Mouse (Mus musculus): ENCODE measurements around the gene Dennd1a. TPM values are rescaled to one million over a fixed set of nuclear protein-coding genes. Genes with fewer than 3 reads are reported as not detected.

Gene Dennd1a
- total RNA-seq, 2 experiments from 2014 or later, result 80.3 to 86.5 TPM

DNA sequence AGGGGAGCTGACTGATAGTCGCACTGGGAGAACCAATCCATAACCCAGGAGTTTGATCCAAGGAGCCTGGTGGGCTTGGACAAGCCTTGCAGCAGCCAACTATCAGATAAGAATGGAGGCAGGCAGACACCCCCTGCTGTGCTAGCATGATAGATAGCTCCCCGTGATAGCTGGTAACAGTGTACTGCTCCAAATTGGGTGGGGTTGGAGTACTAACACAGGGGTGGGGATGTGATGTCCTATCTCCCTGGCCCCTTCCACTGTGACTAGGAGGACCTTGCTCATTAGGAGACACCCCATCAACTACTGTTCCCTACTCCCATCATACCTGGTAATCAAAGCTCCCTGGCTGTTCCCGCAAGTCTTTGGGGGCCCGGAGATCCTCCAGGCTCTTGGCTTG lies 485.5 kb downstream of the Dennd1a start:
- TF ChIP-seq CTCF (conservative IDR thresholded peaks at IDR 0.05), result no peak
- H3K27ac ChIP-seq, result no peak overlapping the region
- no peak for DNase-seq (ENCODE audit: low spot score in 2 of 2)
- no peak overlapping the region for H3K4me3 ChIP-seq

DNA sequence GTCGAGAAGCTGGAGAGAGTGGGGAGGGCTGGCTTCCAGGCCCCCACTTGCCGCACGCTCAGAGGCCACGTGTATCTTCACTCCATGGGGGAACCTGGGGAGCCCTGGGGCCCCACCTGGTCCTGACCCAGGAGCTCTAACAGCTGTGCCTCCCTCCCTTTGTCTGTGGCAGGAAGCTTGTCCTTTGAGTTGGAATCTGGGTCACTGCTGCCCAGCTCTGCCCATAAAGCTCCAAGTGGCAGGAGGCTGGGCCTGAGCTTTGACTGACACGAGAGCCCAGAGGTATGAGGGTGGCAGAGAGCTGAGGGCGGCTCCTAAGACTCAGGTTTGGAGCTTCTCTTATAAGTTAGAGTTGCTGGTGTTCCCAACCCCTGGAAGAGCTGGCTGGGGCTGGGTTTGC lies 488.1 kb downstream of the Dennd1a start:
- Histone ChIP-seq H3K4me3 (no peak overlapping the region), H3K27ac (peak overlapping the region; percentile 28; the same call in 1 of the 2 replicates)
- DNase-seq (ENCODE audit: low spot score in 2 of 2), result no peak
- TF ChIP-seq CTCF (conservative IDR thresholded peaks at IDR 0.05), result no peak

DNA sequence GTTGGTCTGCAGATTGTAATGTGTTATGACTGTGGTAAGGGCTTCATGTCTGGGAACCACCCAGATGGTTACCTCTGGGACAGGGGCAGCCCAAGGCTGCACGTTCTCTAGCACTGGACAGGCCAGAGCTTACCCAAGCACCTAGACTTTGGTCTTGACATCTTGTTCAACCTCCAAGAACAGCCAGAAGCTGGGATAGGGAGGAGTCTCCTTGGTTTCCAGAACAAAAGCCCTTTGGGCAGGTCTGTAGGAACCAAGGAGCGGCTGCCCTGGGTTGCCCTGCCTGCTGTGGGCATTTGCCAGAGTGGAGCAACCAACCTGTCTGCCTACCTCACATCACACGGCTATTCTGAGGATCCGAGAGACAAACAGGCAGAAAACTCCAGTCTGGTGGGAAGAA lies 490.1 kb downstream of the Dennd1a start:
- H3K27ac ChIP-seq, result no peak overlapping the region
- DNase-seq (ENCODE audit: low spot score in 2 of 2), result no peak
- H3K4me3 ChIP-seq, result no peak overlapping the region
- no peak for TF ChIP-seq CTCF (conservative IDR thresholded peaks at IDR 0.05)

DNA sequence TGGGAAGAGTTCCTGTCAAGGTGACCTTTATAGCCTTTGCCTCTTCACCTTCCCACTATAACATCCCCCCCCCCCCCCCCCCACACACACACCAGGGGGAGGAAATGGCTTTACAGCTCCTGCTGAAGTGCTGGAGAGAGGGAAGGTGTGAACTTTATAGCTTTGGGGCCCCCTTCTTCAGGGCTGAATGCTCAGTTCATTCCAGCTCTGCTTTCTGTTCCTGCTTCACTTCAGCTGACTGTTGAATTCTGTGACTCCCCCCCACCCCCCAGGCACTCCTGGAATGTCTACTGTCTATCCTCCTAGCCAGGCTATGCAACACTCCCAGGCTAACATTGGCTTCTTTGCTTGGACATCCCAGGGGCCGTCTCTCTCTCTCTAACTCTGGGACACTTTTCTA lies 491.2 kb downstream of the Dennd1a start:
- no peak overlapping the region for H3K4me3 ChIP-seq
- no peak for TF ChIP-seq CTCF (conservative IDR thresholded peaks at IDR 0.05)
- no peak overlapping the region for H3K27ac ChIP-seq
- DNase-seq (ENCODE audit: low spot score in 2 of 2), result no peak

DNA sequence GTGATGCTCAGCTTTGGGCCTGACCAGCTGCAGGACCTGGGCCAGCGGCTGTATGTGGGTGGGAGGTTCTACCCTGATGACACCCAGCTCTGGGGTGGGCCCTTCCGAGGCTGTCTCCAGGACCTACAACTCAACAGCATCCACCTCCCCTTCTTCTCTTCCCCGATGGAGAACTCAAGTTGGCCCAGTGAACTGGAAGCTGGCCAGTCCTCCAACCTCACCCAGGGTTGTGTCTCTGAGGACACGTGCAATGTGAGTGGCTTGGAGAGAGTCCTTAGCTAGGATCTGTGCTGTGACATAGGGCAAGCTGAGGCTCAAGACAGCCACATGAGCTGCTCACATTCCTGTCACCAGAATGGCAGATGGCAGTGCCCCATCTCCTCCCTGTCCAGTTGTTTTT lies 495.9 kb downstream of the Dennd1a start:
- H3K4me3 ChIP-seq, result no peak overlapping the region
- DNase-seq (ENCODE audit: low spot score in 2 of 2), result no peak
- H3K27ac ChIP-seq, result no peak overlapping the region
- TF ChIP-seq CTCF (conservative IDR thresholded peaks at IDR 0.05), result no peak

DNA sequence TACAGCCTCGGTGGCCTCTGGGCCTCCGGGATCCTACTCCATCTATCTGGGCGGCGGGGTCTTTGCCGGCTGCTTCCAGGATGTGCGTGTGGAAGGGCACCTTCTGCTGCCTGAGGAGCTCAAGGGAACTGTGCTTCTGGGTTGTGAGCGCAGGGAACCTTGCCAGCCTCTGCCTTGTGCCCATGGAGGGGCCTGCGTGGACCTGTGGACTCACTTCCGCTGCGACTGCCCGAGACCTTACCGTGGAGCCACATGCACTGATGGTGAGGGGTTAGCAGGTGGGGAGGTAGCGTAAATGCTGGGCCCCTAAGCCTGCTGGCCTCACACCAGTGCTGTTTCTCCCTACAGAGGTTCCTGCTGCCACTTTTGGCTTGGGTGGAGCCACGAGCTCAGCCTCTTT lies 496.5 kb downstream of the Dennd1a start:
- TF ChIP-seq CTCF (conservative IDR thresholded peaks at IDR 0.05), result no peak
- DNase-seq (ENCODE audit: low spot score in 2 of 2), result no peak

DNA sequence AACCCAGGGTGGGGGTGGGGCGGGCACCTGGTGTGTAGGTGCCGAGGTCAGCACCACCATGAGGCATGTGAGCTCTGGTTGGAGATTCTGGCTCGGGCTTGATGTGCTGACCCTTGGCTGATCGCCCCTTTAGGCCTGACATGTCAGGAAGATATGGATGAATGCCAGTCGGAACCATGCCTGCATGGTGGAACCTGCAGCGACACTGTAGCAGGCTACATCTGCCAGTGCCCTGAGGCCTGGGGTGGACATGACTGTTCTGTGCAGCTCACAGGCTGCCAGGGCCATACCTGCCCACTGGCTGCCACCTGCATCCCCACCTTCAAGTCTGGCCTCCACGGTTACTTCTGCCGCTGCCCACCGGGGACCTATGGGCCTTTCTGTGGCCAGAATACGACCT lies 497.2 kb downstream of the Dennd1a start:
- no peak for DNase-seq (ENCODE audit: low spot score in 2 of 2)

More for the DNA sequence above, 496.5 kb downstream of the Dennd1a start:
- no peak overlapping the region for H3K27ac ChIP-seq
- H3K4me3 ChIP-seq, result no peak overlapping the region

DNA sequence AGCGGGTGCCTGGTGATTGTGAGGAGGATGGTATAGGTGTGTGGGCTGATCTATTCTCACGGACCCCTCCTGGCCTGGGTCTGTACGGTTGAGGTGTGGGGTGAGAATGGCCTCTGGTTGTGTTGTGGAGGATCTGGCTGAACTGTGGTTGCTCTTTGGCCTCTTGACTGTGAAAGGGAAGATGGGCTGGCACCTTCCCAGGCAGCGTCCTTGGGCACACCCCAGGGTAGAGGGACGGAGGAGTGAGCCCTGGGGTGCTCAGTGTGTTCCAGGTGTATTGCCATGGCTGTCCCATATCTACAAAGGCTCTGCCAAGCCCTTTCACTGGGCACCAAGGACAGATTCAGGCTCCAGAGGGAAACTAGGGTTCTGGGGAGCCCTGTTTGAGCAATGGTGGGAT lies 498.2 kb downstream of the Dennd1a start:
- Histone ChIP-seq H3K27ac (no peak overlapping the region), H3K4me3 (no peak overlapping the region)
- DNase-seq (ENCODE audit: low spot score in 2 of 2), result no peak
- no peak for TF ChIP-seq CTCF (conservative IDR thresholded peaks at IDR 0.05)

More for the DNA sequence above, 497.2 kb downstream of the Dennd1a start:
- Histone ChIP-seq H3K27ac (no peak overlapping the region), H3K4me3 (no peak overlapping the region)
- TF ChIP-seq CTCF (conservative IDR thresholded peaks at IDR 0.05), result no peak

DNA sequence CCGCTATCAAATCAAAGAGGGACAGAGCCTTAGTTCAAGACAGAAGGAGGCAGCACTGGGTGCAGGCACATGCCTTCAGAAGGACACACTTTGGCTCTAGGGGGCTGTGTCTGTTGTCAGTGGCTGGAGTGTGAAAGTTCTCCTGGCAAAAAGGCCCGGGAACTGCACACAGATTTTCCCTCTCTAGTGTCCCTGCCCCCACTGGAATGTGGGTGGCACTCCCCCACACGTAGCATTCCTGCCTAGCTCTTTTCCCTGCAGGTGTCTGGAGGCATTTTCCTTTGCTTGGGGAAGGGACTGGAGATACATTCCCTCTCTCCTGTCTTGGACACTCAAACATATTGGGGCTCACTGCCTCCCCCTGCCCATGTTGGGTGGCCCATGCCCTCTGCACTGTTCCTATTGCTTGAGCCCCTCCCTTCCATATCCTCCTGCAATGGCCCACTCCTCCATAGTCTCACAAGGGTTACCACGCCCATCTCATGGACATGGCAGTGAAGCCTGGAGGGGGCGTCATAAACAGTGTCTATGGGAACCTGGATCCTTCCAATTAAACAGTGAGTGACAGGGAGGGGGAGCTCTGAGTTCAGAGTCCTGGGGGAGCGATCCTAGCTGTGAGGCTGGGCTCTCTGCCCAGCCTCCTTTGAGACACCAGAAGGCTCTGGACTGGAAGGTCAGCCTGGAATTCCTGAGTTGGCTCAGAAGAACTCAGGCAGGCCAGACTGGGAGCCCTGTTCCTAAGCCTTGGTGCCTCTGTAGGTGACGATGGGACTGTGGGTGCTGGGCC lies 498.8 kb downstream of the Dennd1a start:
- H3K27ac ChIP-seq, result no peak overlapping the region
- TF ChIP-seq CTCF (conservative IDR thresholded peaks at IDR 0.05), result no peak
- no peak overlapping the region for H3K4me3 ChIP-seq
- DNase-seq (ENCODE audit: low spot score in 2 of 2), result no peak

DNA sequence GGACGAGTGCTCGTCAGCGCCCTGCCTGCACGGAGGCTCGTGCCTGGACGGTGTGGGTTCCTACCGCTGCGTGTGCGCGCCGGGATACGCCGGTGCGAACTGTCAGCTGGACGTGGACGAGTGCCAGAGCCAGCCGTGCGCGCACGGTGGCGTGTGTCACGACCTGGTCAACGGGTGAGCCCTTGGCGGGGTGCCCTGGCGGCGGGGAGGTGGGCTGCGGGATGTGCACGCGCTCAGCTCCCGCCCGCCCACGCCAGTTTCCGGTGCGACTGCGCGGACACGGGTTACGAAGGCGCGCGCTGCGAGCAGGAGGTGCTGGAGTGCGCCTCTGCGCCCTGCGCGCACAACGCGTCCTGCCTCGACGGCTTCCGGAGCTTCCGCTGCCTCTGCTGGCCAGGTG lies 500.7 kb downstream of the Dennd1a start:
- Histone ChIP-seq H3K4me3 (peak overlapping the region; percentile 46), H3K27ac (peak overlapping the region; percentile 14; the same call in 1 of the 2 replicates)
- DNase-seq (ENCODE audit: low spot score in 2 of 2), result peak in 1 of 2 experiments; percentile 37
- no peak for TF ChIP-seq CTCF (conservative IDR thresholded peaks at IDR 0.05)

DNA sequence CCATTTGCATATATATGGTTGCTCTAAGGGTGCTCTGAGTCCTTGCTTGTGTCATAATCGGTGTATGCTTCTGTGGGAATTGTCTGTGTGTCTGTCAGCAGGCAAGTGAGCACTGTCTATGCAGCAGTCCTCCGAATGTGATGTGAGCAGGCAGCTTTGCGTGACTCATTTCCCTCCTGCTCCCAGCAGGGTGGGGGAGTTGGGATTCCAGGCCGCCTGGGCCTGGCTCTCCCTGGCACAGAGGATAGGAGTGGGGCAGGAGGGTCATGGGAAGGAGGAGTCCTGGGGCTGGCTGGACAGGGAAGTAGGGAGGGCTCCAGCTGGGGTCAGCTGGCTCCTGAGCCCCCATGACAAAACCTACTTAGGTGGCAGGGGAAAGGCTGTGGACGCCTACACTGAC lies 502.7 kb downstream of the Dennd1a start:
- DNase-seq (ENCODE audit: low spot score in 2 of 2), result peak in 1 of 2 experiments; percentile 48
- no peak overlapping the region for H3K4me3 ChIP-seq
- TF ChIP-seq CTCF (conservative IDR thresholded peaks at IDR 0.05), result no peak

DNA sequence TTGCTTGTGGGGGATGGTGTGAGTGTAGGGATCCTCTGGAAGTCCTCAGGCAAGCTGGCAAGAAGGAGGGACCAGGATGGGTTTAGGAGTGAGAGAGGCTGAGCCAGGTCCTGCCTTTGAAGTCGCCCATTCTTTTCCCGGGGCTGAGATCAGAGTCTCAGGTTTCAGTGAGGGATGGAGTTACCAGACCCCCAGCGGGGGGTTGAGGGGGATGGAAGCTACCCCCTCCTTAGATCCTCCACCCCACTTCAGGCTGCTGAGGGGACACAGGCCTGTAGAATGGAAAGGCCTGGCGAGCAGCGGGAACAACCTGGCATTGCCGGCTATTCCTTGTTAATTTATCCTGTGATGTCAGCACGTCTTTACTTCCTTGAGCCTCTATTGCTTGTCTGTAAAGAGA lies 505.2 kb downstream of the Dennd1a start:
- Histone ChIP-seq H3K4me3 (no peak overlapping the region), H3K27ac (no peak overlapping the region)
- TF ChIP-seq CTCF (conservative IDR thresholded peaks at IDR 0.05), result no peak
- DNase-seq (ENCODE audit: low spot score in 2 of 2), result no peak

More for the DNA sequence above, 502.7 kb downstream of the Dennd1a start:
- no peak overlapping the region for H3K27ac ChIP-seq

DNA sequence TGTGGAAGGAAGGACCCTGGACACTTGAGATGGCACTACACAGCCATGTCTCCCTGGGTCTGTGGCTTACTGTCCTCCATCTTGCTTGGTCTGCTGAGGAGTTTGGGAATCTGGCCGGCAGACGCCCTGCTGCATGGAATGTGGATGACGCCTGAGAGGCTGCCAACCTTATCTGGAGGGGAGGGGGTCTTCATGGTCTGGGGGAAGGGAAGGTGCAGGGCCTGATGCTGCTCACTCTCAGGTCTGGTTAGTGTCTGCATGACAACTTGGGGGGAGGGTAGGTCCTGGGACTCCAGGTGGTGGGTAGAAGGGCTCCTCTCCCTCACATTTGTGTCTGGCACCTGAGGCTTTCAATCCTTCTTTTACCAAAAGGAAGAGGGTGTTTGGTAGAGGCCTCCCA lies 505.8 kb downstream of the Dennd1a start:
- no peak for DNase-seq (ENCODE audit: low spot score in 2 of 2)
- no peak overlapping the region for H3K4me3 ChIP-seq
- no peak for TF ChIP-seq CTCF (conservative IDR thresholded peaks at IDR 0.05)
- no peak overlapping the region for H3K27ac ChIP-seq

DNA sequence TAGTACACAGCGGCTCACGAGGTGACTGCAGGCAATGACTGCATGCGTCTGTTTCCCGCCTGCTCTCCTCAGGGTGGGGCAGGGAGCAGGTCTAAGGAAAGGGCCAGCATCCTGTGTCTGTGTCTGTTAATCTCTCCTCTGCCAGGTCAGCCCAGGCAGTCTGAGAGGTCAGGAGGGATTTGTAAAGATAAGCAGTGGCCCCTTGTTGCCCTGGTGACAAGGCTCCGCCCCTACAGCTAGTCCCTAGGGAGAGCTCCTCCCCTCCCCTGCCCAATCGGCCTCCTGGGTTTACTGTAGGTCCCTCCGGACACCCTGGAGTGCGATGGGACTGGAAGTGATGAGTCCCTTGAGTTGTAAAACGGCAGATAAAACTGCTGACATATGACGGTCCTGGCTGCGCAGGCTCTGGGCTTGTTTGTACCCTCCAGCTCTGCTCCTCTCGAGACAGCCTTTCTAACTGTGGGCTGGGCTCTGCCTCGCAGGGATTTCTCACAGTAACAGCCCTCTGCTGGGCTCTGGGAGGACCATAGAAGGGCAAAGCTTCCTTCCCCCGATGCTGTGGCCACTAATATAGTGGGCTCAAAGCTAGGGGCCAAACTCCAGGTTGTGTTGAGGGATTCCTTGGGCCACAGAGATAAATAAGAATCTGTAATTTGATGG lies 506.8 kb downstream of the Dennd1a start:
- 0 out of 2 replicates have a peak, but pooled peaks have one; percentile 11 for TF ChIP-seq CTCF (conservative IDR thresholded peaks at IDR 0.05)
- DNase-seq (ENCODE audit: low spot score in 2 of 2), result no peak
- Histone ChIP-seq H3K27ac (peak overlapping the region; percentile 43; the same call in 1 of the 2 replicates), H3K4me3 (peak overlapping the region; percentile 47)
